Mouse (Mus musculus) megakaryocyte, embryonic 14.5 days (primary cell): ENCODE data around the gene Mrpl18. TPM values are rescaled to one million over a fixed set of nuclear protein-coding genes. Genes with fewer than 3 reads are reported as not detected.
"Not testable (repeated sequence)": the region's sequence is repeated elsewhere in the genome, so short reads cannot be mapped to it uniquely, and the experiment has no call there.

Experiments used
- H3K27me3 ChIP-seq: replicated peaks from 2 replicates; pipeline ENCODE3; 2012; ENCODE audit warnings: inconsistent platforms
- H3K36me3 ChIP-seq: replicated peaks from 2 replicates; pipeline ENCODE3; 2012; ENCODE audit warnings: low read length, inconsistent platforms, mixed read lengths
- H3K4me1 ChIP-seq: 2 replicates; pipeline ENCODE4 v1.6.1; 2012; ENCODE audit warnings: inconsistent platforms
- H3K4me3 ChIP-seq: replicated peaks from 2 replicates; pipeline ENCODE3; 2012; ENCODE audit warnings: moderate library complexity, mild to moderate bottlenecking, inconsistent platforms
- H3K9me3 ChIP-seq: 2 replicates; pipeline ENCODE4 v1.6.1; 2012; ENCODE audit warnings: inconsistent platforms
- FLI1 ChIP-seq: IDR thresholded peaks from 2 replicates; pipeline ENCODE4 v1.6.1; 2012; ENCODE audit warnings: low read length, inconsistent platforms, mixed read lengths
- GATA1 ChIP-seq: IDR thresholded peaks from 3 replicates; pipeline ENCODE4 v1.6.1; 2012; ENCODE audit warnings: mixed read lengths, low read length, inconsistent platforms, borderline replicate concordance
- polyA plus RNA-seq: library from polyadenylated mRNA; stranded (reverse); fragments of >175 nt; gene quantifications from 2 replicates; pipeline ENCODE4 v1.2.3, GENCODE M21; 2012; ENCODE audit warnings: low replicate concordance; ENCODE audit not compliant: insufficient read depth

Gene Mrpl18
- polyA plus RNA-seq, 1 experiment = 86.7 TPM

- TF ChIP-seq FLI1 (no peak), GATA1 (no peak)
- H3K9me3 ChIP-seq = no peaks in the 10 kb centered on the region
- H3K4me3 ChIP-seq = no peak overlapping the region
- peaks cover 11% of the 10 kb centered on the region for H3K36me3 ChIP-seq
- no peaks in the 10 kb centered on the region for H3K27me3 ChIP-seq
- peaks cover 47% of the 10 kb centered on the region for H3K4me1 ChIP-seq
Measured at GRCm38 (mm10) chr17:12938077-12938476, 21.9 kb upstream of the Mrpl18 start.

GRCm38 (mm10) chr17:12937412-12937970 lies 21.3 kb upstream of the Mrpl18 start:
- H3K27me3 ChIP-seq = no peaks in the 10 kb centered on the region
- H3K36me3 ChIP-seq = peaks cover 5% of the 10 kb centered on the region
- TF ChIP-seq GATA1 (no peak), FLI1 (no peak)
- peaks cover 44% of the 10 kb centered on the region for H3K4me1 ChIP-seq
- no peak overlapping the region for H3K4me3 ChIP-seq
- H3K9me3 ChIP-seq = no peaks in the 10 kb centered on the region

GRCm38 (mm10) chr17:12935719-12936118 lies 19.6 kb upstream of the Mrpl18 start:
- no peak for TF ChIP-seq FLI1
- no peak for TF ChIP-seq GATA1
- H3K36me3 ChIP-seq = no peaks in the 10 kb centered on the region
- H3K27me3 ChIP-seq = no peaks in the 10 kb centered on the region
- H3K4me1 ChIP-seq = peaks cover 28% of the 10 kb centered on the region
- H3K9me3 ChIP-seq = no peaks in the 10 kb centered on the region
- H3K4me3 ChIP-seq = no peak overlapping the region

GRCm38 (mm10) chr17:12931576-12931975 lies 15.4 kb upstream of the Mrpl18 start:
- peaks cover 14% of the 10 kb centered on the region; the same call in 1 of the 2 replicates for H3K4me1 ChIP-seq
- H3K27me3 ChIP-seq, H3K36me3 ChIP-seq, H3K4me3 ChIP-seq, H3K9me3 ChIP-seq: not testable (repeated sequence)

GRCm38 (mm10) chr17:12925703-12926180 lies 9.6 kb upstream of the Mrpl18 start:
- H3K4me1 ChIP-seq = no peaks in the 10 kb centered on the region
- no peaks in the 10 kb centered on the region for H3K9me3 ChIP-seq
- TF ChIP-seq GATA1 = no peak
- no peak for TF ChIP-seq FLI1
- peaks cover 58% of the 10 kb centered on the region for H3K36me3 ChIP-seq
- no peak overlapping the region for H3K4me3 ChIP-seq
- no peaks in the 10 kb centered on the region for H3K27me3 ChIP-seq

GRCm38 (mm10) chr17:12925001-12925400 lies 8.9 kb upstream of the Mrpl18 start:
- H3K9me3 ChIP-seq = no peaks in the 10 kb centered on the region
- no peaks in the 10 kb centered on the region for H3K4me1 ChIP-seq
- no peak overlapping the region for H3K4me3 ChIP-seq
- no peaks in the 10 kb centered on the region for H3K27me3 ChIP-seq
- peaks cover 65% of the 10 kb centered on the region for H3K36me3 ChIP-seq
- TF ChIP-seq FLI1 (no peak), GATA1 (no peak)

- Histone ChIP-seq H3K27me3 (no peaks in the 10 kb centered on the region), H3K9me3 (no peaks in the 10 kb centered on the region), H3K4me3 (no peak overlapping the region), H3K4me1 (peaks cover 7% of the 10 kb centered on the region; the same call in 1 of the 2 replicates), H3K36me3 (peaks cover 79% of the 10 kb centered on the region)
- TF ChIP-seq GATA1 (no peak), FLI1 (no peak)
Measured at GRCm38 (mm10) chr17:12921073-12921472, 4.9 kb upstream of the Mrpl18 start.

GRCm38 (mm10) chr17:12916588-12917380 lies 639 bp upstream of the Mrpl18 start:
- Histone ChIP-seq H3K27me3 (no peaks in the 10 kb centered on the region), H3K4me1 (peaks cover 31% of the 10 kb centered on the region), H3K9me3 (no peaks in the 10 kb centered on the region), H3K4me3 (peak overlapping the region; percentile 92), H3K36me3 (peaks cover 65% of the 10 kb centered on the region)
- no peak for TF ChIP-seq GATA1
- TF ChIP-seq FLI1 = no peak

- Histone ChIP-seq H3K4me1 (peaks cover 31% of the 10 kb centered on the region), H3K9me3 (no peaks in the 10 kb centered on the region), H3K36me3 (peaks cover 65% of the 10 kb centered on the region), H3K4me3 (peak within 1 kb of the TSS; percentile 92), H3K27me3 (no peaks in the 10 kb centered on the region)
- no peak for TF ChIP-seq GATA1
- no peak for TF ChIP-seq FLI1
Measured at GRCm38 (mm10) chr17:12915488-12915880, 661 bp downstream of the Mrpl18 start, which contains the start of gene Tcp1. Tcp1 (plus strand) TSS chr17:12915701.

- Histone ChIP-seq H3K4me1 (peaks cover 22% of the 10 kb centered on the region), H3K27me3 (no peaks in the 10 kb centered on the region), H3K36me3 (peaks cover 76% of the 10 kb centered on the region), H3K9me3 (no peaks in the 10 kb centered on the region), H3K4me3 (no peak overlapping the region)
- no peak for TF ChIP-seq FLI1
- TF ChIP-seq GATA1 = no peak
Measured at GRCm38 (mm10) chr17:12910391-12910790, 5.8 kb downstream of the Mrpl18 start.
